Mouse (Mus musculus) gastrocnemius, postnatal 25 days (tissue): ENCODE measurements around the gene Krt76. TPM values are rescaled to one million over a fixed set of nuclear protein-coding genes. Genes with fewer than 3 reads are reported as not detected.

ENCODE experiments used
- DNase-seq: peaks from one replicate; pipeline ENCODE4 v3.0.0; 2022
- long read RNA-seq, 2 experiments: library from polyadenylated mRNA; stranded (forward); transcript quantifications; one replicate each; pipeline ENCODE4 v2.0.0; 2021
- total RNA-seq, 2 experiments: library from RNA; stranded (reverse); gene quantifications; 1 replicate in 1 of 2; 2 replicates in 1 of 2; pipeline ENCODE4 v1.2.3; 2021

Gene Krt76
- total RNA-seq: not detected
- long read RNA-seq, experiment 1, partial matches to known transcripts: 0 of 1 reads
- long read RNA-seq, experiment 1, other reads (novel, unspliced or antisense): 0 of 1 reads
- long read RNA-seq, experiment 2: 0 reads

- no peak for DNase-seq
Observed at GRCm38 (mm10) chr15:101892820-101893219, at the start of gene Krt76. Krt76 (minus strand) TSS chr15:101892920.

GRCm38 (mm10) chr15:101941948-101942347 is 49.2 kb upstream of the Krt76 start:
- DNase-seq: no peak

DNA sequence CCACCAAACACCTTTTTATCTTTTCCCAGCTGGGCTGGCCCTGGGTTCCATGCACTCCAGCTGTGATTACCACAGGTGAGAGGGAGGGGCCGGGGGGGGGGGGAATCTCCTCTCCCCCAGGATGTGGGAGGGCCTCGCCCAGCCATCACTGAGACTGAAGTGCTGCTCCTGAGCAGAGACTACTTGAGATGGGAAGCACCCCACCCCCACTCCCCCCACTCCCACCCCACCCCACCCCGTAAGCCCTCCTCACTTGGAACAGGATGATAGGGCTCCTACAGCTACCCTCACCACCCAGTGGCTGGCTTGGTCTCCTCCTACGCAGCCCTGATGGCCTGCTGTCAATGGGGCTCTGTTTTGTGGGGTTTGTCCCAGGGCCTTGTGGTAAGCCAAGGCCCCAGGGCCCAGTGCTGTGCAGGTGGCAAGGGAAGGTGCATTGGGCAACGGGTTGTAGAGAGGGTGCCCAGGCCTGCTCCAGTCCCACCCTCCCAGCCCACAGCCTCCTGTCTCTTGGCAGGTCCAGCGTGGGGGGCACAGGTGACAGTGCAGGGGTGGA is 47.6 kb upstream of the Krt76 start, which contains the start of gene Krt79:
Krt79 (minus strand) TSS at position 51 of the 556 bp plus-strand sequence.
- no peak for DNase-seq

GRCm38 (mm10) chr15:101938600-101939308 is 46.0 kb upstream of the Krt76 start:
- DNase-seq: no peak

GRCm38 (mm10) chr15:101933024-101933423 is 40.3 kb upstream of the Krt76 start:
- no peak for DNase-seq

GRCm38 (mm10) chr15:101929666-101930065 is 36.9 kb upstream of the Krt76 start:
- DNase-seq: no peak

- DNase-seq: no peak
Observed at GRCm38 (mm10) chr15:101929087-101929486, 36.4 kb upstream of the Krt76 start.

- DNase-seq: no peak
Observed at GRCm38 (mm10) chr15:101927340-101928080, 34.8 kb upstream of the Krt76 start.

DNA sequence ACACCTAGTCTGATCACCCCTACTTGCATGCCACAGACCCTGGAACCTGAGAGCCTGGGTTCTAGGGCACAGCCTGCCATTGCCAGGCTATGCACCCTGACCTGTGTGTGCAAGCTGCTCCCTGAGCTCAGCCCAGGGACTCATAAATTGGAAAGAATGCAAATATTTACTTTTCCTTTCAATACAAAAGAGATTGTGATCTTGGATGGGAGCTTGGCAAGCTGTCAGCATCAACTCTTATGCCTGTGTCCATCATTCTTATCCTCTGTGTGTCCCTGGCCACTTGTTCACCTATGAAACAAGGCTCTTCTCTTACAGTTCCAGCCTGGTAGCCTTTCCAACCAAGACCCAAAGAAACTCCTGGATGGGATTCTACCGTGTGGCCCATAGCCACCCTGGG is 32.3 kb upstream of the Krt76 start:
- DNase-seq: no peak

DNA sequence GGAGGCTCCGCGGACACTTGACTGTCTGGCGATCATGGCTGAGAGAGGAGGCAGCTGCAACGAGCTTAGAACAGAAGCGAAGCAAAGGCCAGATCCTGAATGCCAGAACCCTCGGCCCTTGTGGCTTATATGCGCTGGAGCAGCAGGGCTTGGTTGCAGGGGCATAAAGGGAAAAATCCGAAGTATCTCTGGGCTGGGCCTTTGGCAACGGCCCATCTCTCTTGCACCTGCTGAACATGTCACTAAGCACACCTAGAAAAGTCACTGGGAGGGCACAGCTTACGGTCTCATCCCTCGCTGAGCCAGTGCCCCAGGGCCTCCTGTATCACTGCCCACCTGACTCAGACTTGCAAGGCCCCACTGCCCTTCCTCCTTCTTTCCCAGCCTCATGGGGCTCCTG is 31.9 kb upstream of the Krt76 start, which contains the start of gene Krt4:
Krt4 (minus strand) TSS at position 101 of the 400 bp plus-strand sequence.
- DNase-seq: no peak

GRCm38 (mm10) chr15:101922296-101922695 is 29.6 kb upstream of the Krt76 start:
- DNase-seq: no peak

- DNase-seq: no peak
Observed at GRCm38 (mm10) chr15:101916072-101916471, 23.4 kb upstream of the Krt76 start.

DNA sequence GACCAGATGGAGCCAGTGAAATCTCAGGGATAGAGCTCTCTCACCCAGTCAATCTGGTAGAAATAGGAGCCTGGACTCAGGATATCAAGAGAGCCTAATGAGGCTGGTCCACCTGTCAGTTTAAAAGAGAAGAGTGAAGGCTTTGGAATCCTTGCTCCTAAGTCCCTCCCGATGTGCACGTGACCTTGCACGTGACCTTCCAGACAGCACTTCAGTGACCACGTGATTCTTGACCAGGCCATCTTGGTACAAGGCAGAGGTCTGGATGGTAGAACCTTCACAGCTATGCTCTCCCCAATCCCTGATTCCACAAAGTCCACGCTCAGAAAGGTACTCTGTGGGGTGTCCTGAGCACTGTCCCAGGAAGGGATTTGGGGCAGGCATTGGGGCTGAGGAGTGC is 12.1 kb upstream of the Krt76 start:
- no peak for DNase-seq

DNA sequence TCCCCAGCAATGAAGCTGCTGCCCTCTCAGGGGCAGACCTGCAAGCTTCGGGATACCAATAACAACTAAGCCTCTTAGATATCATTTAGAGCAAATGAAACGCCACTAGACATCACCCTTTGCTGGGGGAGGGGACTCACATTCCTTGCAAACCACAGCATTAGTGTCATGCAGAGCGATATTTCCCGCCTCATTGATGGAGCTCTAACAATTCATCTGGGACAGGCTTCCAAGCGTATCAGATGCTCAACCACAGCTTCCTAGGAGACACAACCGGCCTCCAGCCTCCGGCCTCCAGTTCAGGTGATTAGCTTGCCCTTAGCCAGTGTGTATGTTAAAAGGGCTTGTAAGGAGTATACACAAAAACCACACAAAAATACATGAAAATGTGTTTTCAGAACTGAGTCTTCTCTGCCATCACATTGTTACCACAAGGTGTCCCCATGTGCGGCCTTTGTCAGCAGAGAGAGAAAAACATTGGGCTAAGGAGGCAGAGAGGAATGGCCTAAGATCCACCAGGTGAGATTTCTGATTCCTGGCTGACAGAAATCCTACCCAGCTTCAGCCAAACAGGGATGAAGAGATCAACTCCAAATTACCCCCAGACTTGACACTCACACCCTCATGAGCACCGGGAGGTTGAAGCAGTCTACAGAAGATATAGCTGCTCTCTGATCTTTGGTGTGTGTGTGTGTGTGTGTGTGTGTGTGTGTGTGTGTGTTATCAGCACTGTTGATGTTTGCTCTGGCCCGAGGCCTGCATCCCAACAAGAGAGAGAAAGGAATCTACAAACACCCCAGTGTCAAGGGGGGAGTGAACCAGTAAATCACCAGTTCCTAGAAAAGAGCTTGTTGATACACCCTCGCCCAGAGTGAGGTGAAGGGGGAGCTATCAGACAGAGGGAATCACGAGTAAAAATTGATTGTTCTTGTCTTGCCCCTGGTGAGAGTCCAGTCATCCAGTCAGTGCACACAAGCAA is 9.7 kb upstream of the Krt76 start:
- DNase-seq: no peak

GRCm38 (mm10) chr15:101895216-101895615 is 2.5 kb upstream of the Krt76 start:
- no peak for DNase-seq

DNA sequence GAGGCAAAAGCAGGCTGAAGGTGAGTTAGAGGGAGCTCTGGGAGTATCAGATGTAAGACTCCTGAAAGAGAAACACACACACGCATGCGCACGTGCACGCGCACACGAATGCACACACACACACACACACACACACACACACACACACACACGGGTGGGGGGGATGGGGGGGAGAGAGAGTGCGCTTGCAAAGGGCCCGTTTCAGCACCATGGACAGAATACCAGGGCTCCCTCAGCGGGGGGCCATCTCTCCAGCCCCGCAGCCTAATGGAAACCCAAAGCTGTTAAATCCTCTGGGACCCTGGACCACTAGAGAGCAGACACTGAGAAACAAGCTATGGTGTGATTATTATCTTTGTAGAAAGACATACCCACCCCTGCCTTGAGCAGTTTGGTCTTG is 12.9 kb downstream of the Krt76 start:
- no peak for DNase-seq

- no peak for DNase-seq
Observed at GRCm38 (mm10) chr15:101878041-101878440, 14.7 kb downstream of the Krt76 start.

DNA sequence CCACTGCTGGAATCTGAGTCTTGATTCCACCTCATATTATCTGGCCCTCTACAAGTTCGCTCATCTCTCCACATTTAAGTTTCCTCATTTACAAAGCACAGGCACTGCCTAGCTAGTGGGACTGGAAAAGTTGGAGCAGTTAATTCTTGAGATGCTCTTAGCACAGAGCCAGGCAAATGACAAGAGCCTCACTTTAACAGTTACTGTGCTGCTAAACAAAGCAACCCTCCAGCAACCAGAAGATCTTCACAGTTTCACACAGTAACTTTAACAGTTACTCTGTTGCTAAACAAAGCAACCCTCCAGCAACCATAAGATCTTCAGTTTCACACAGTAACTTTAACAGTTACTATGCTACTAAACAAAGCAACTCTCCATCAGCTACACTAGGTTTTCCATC is 18.3 kb downstream of the Krt76 start:
- DNase-seq: no peak

DNA sequence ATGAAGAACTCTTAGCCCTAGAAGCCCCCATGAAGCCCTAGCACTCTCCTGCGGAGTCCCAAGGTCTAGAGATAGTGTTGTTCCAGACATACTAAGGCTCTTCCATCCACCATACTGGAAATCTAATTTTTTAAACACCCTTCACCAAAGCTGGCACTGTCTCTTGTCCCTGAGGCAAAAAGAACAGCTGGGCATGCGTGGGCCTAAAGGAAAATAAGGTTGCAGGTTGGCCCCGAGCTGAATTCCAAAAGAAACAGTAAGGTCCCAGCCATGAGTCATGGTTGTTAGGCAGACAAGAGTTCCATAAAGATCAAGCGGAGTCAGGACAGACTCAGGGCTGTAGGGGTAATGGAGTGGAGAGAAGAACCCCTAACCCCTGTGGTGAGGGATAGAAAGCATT is 19.5 kb downstream of the Krt76 start:
- no peak for DNase-seq

- DNase-seq: no peak
Observed at GRCm38 (mm10) chr15:101869431-101869830, 23.3 kb downstream of the Krt76 start, which contains the start of gene Krt77. Krt77 (minus strand) TSS chr15:101869705.

- DNase-seq: no peak
Observed at GRCm38 (mm10) chr15:101866754-101867153, 26.0 kb downstream of the Krt76 start.
